ENCODE assay signal across 33 mouse cellular contexts in the genomic region with DNA sequence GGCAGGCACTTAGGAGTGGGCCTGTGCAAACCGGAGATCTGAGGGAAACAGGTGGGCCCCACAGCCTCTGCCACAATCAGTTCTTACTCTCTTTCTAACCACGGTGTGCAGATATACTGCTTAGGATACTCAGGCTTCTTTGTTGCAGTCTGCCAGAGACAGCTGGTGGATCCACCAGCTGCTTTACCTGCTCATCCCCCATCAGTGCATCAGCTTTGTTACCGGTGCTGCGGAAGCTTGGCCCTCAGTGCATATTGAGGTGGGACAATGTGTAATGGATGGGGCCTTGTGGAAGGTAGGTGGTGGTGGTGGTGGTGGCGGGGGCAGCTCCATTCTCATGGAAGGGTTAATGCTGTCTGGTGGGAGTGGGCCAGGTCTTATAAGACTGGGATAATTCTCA. TPM values are rescaled to one million over a fixed set of nuclear protein-coding genes. Genes with fewer than 3 reads are reported as not detected.
"Had no signal": no experiment of that assay in that cellular context is flagged by ENCODE, and none has a peak within 500 bp of the region (broad histone marks: within the 10 kb centered on the region; RNA-seq: fewer than 3 reads in every experiment).

No protein-coding gene starts in this region.

- H3K27ac ChIP-seq: limb, embryonic 10.5 days; limb, embryonic 12.5 days; limb, embryonic 13.5 days; limb, embryonic 15.5 days; liver, embryonic 12.5 days; liver, embryonic 13.5 days; liver, embryonic 14.5 days; liver, embryonic 15.5 days; lung, embryonic 15.5 days; macrophage; midbrain, embryonic 10.5 days; midbrain, embryonic 12.5 days; midbrain, embryonic 13.5 days; midbrain, embryonic 15.5 days; neural tube, embryonic 12.5 days; neural tube, embryonic 13.5 days had no signal

- H3K36me3 ChIP-seq: limb, embryonic 10.5 days; limb, embryonic 12.5 days; limb, embryonic 13.5 days; limb, embryonic 15.5 days; liver, embryonic 12.5 days; liver, embryonic 13.5 days; liver, embryonic 15.5 days; lung, embryonic 15.5 days; midbrain, embryonic 10.5 days; midbrain, embryonic 12.5 days; midbrain, embryonic 13.5 days; midbrain, embryonic 15.5 days; neural tube, embryonic 12.5 days; neural tube, embryonic 13.5 days had no signal

- H3K4me3 ChIP-seq: limb, embryonic 10.5 days; limb, embryonic 12.5 days; limb, embryonic 13.5 days; limb, embryonic 15.5 days; liver, embryonic 12.5 days; liver, embryonic 13.5 days; liver, embryonic 15.5 days; lung, embryonic 15.5 days; megakaryocyte, embryonic 14.5 days; midbrain, embryonic 10.5 days; midbrain, embryonic 12.5 days; midbrain, embryonic 13.5 days; midbrain, embryonic 15.5 days; neural tube, embryonic 12.5 days; neural tube, embryonic 13.5 days had no signal

- H3K9me3 ChIP-seq: limb, embryonic 10.5 days; limb, embryonic 12.5 days; limb, embryonic 13.5 days; limb, embryonic 15.5 days; liver, embryonic 12.5 days; liver, embryonic 13.5 days; liver, embryonic 15.5 days; lung, embryonic 15.5 days; megakaryocyte, embryonic 14.5 days; midbrain, embryonic 10.5 days; midbrain, embryonic 12.5 days; midbrain, embryonic 13.5 days; midbrain, embryonic 15.5 days; neural tube, embryonic 12.5 days; neural tube, embryonic 13.5 days had no signal

- ATAC-seq: liver, embryonic 12.5 days; liver, postnatal 0 days; lung, postnatal 0 days; midbrain, embryonic 13.5 days; midbrain, embryonic 15.5 days; midbrain, embryonic 16.5 days had no signal

- H3K9ac ChIP-seq: limb, embryonic 12.5 days; limb, embryonic 13.5 days; limb, embryonic 15.5 days; liver, embryonic 12.5 days; liver, embryonic 13.5 days; liver, embryonic 14.5 days; liver, embryonic 15.5 days; liver, postnatal 0 days; lung, embryonic 14.5 days; lung, embryonic 15.5 days; midbrain, embryonic 12.5 days; midbrain, embryonic 13.5 days; midbrain, embryonic 15.5 days; neural tube, embryonic 12.5 days; neural tube, embryonic 13.5 days had no signal

- H3K4me2 ChIP-seq: limb, embryonic 12.5 days; limb, embryonic 13.5 days; limb, embryonic 15.5 days; liver, embryonic 11.5 days; liver, embryonic 12.5 days; liver, embryonic 13.5 days; liver, embryonic 15.5 days; lung, embryonic 14.5 days; lung, embryonic 15.5 days; midbrain, embryonic 11.5 days; midbrain, embryonic 12.5 days; midbrain, embryonic 13.5 days; midbrain, embryonic 15.5 days; neural tube, embryonic 12.5 days; neural tube, embryonic 13.5 days had no signal

- DNase-seq: left cerebral cortex, postnatal 4 days; liver; liver, embryonic 13.5 days; liver, postnatal 0 days; lung, adult 18-20 months; lung, adult 2 months; lung, embryonic 14.5 days; lung, postnatal 10 days; lung, postnatal 14 days; lung, postnatal 36 days; lung, postnatal 4 days; midbrain, embryonic 14.5 days had no signal

RNA-seq across cellular contexts. Expression of a gene that starts 13.0 kb away (rescaled TPM):
- polyA plus RNA-seq: limb, embryonic 10.5 days; limb, embryonic 11.5 days; limb, embryonic 12.5 days; macrophage; midbrain, embryonic 13.5 days; midbrain, embryonic 14.5 days; midbrain, embryonic 16.5 days had no signal
